Comparison of ENCODE assay signal across 21 mouse cellular contexts in genomic region chr8:123015074-123015473, GRCm38 (mm10). TPM values are rescaled to one million over a fixed set of nuclear protein-coding genes. Genes with fewer than 3 reads are reported as not detected.
A peak's percentile ranks its signal among the peaks of the same experiment; 100 is the strongest.
DNase-seq lines count a peak whose midpoint lies in the region; ATAC-seq and TF ChIP-seq lines count a peak whose summit lies in the region.
"Had no signal": no experiment of that assay in that cellular context is flagged by ENCODE, and none has a peak within 500 bp of the region (broad histone marks: within the 10 kb centered on the region; RNA-seq: fewer than 3 reads in every experiment).

No protein-coding gene starts in this region.

- H3K79me2 ChIP-seq in CH12.LX (replicated peaks; ENCODE audit: control insufficient read depth, extremely low read depth, insufficient read depth, poor library complexity, severe bottlenecking): peaks cover 95% of the 10 kb centered on the region

- peak; percentile 72 for ATAC-seq in inflammation-experienced regulatory T-cells, adult 6 months
- ATAC-seq: hindbrain, embryonic 16.5 days; lung, postnatal 0 days had no signal

- H3K4me1 ChIP-seq in CH12.LX (ENCODE audit: control insufficient read depth in 1 of 2, insufficient read depth in 2 of 2): peaks cover 7 to 69% of the 10 kb centered on the region in 2 experiments; a peak in 3 of 4 replicates

- peaks cover 19 to 71% of the 10 kb centered on the region in 2 experiments for H3K36me3 ChIP-seq in CH12.LX (replicated peaks in 1 of 2; ENCODE audit: control insufficient read depth in 1 of 2, insufficient read depth in 1 of 2, low read length in 1 of 2)
- H3K36me3 ChIP-seq: heart, embryonic 12.5 days; midbrain, embryonic 12.5 days had no signal

- peak overlapping the region; percentile 36 for H3K27ac ChIP-seq in left cerebral cortex, adult 2 months
- H3K27ac ChIP-seq in CH12.LX (ENCODE audit: insufficient read depth, low read depth): no peak overlapping the region
- H3K27ac ChIP-seq: embryonic facial prominence, embryonic 13.5 days; forebrain, embryonic 12.5 days; hindbrain, embryonic 10.5 days; kidney, postnatal 0 days; midbrain, embryonic 12.5 days had no signal

- in situ Hi-C loops in CH12.LX (cut with MboI; ENCODE audit: low pct_ligation_motif_present, low pct_unique_long_range_greater_than_20kb, low sequenced_read_pairs): no loop called here

- H3K9me3 ChIP-seq in CH12.LX (replicated peaks; ENCODE audit: low read length): no peaks in the 10 kb centered on the region
- H3K9me3 ChIP-seq: embryonic facial prominence, embryonic 13.5 days; forebrain, embryonic 12.5 days; heart, embryonic 12.5 days; hindbrain, embryonic 10.5 days; midbrain, embryonic 12.5 days had no signal

- no peak overlapping the region for H3K4me3 ChIP-seq in left cerebral cortex, adult 2 months
- H3K4me3 ChIP-seq in CH12.LX (replicated peaks in 1 of 3; ENCODE audit: low read depth in 2 of 3, low read length in 2 of 3, poor library complexity in 1 of 3): no peak overlapping the region
- H3K4me3 ChIP-seq: embryonic facial prominence, embryonic 13.5 days; erythroblast, embryonic 14.5 days; forebrain, embryonic 12.5 days; heart, embryonic 12.5 days; hindbrain, embryonic 10.5 days; midbrain, embryonic 12.5 days had no signal

- no peak for TF ChIP-seq EP300 in CH12.LX (IDR thresholded peaks at IDR 0.05; ENCODE audit: low read length)

- TF ChIP-seq POLR2A in CH12.LX (IDR thresholded peaks at IDR 0.05; ENCODE audit: low read depth, low read length): no peak

- intact Hi-C loops in left cerebral cortex, adult 2 months (cut with DNase I): no loop called here
- intact Hi-C loops in left cerebral cortex, postnatal 36 days (cut with DNase I): no loop called here

- DNase-seq in left cerebral cortex, adult 2 months (ENCODE audit: extremely low spot score in 1 of 2, low spot score in 2 of 2): no peak
- DNase-seq in left cerebral cortex, postnatal 36 days (ENCODE audit: low spot score in 2 of 2): no peak
- peak; percentile 79 for DNase-seq in CD4-positive helper T cell, adult 2 months (ENCODE audit: low read depth, low spot score)
- DNase-seq in CH12.LX (ENCODE audit: extremely low read depth): no peak
- DNase-seq in kidney, adult 9 months: no peak
- DNase-seq in frontal cortex, postnatal 10 days (ENCODE audit: low spot score in 2 of 2): no peak
- DNase-seq: embryo, embryonic 11 days; heart, postnatal 10 days; kidney, adult 18-20 months; liver; thymus, postnatal 36 days had no signal

- TF ChIP-seq CTCF in left cerebral cortex, adult 2 months (IDR thresholded peaks at IDR 0.05): no peak
- no peak for TF ChIP-seq CTCF in CH12.LX (conservative IDR thresholded peaks at IDR 0.05 in 1 of 2, IDR thresholded peaks at IDR 0.05 in 1 of 2; ENCODE audit: low read depth in 2 of 2, low read length in 2 of 2)

- dilution Hi-C loops in CH12.LX (cut with MboI; ENCODE audit: extremely low pct_ligation_motif_present, extremely low pct_unique_long_range_greater_than_20kb, low sequenced_read_pairs): no loop called here

- H3K9ac ChIP-seq in CH12.LX (ENCODE audit: insufficient read depth, low read depth): no peak overlapping the region
- H3K9ac ChIP-seq: embryonic facial prominence, embryonic 13.5 days; forebrain, embryonic 12.5 days; heart, embryonic 12.5 days; midbrain, embryonic 12.5 days had no signal

- TF ChIP-seq RAD21 in CH12.LX (IDR thresholded peaks at IDR 0.05; ENCODE audit: low read depth, low read length): no peak

- peak overlapping the region; percentile 54; the same call in 1 of the 2 replicates for H3K4me2 ChIP-seq in CH12.LX (ENCODE audit: insufficient read depth, low read depth, poor library complexity, severe bottlenecking)
- H3K4me2 ChIP-seq: embryonic facial prominence, embryonic 13.5 days; forebrain, embryonic 12.5 days; heart, embryonic 12.5 days; midbrain, embryonic 12.5 days had no signal

- no peaks in the 10 kb centered on the region for H3K27me3 ChIP-seq in CH12.LX (replicated peaks)
- H3K27me3 ChIP-seq: embryonic facial prominence, embryonic 13.5 days; forebrain, embryonic 12.5 days; heart, embryonic 12.5 days; midbrain, embryonic 12.5 days had no signal

TF ChIP-seq in CH12.LX, 34 proteins besides CTCF, POLR2A, EP300 and RAD21:
- TF ChIP-seq BHLHE40 (IDR thresholded peaks at IDR 0.05; ENCODE audit: low read depth, low read length): no peak
- no peak for TF ChIP-seq IRF4 (IDR thresholded peaks at IDR 0.05; ENCODE audit: low read depth, low read length)
- TF ChIP-seq MAZ (IDR thresholded peaks at IDR 0.05; ENCODE audit: low read depth, low read length): no peak
- TF ChIP-seq ETS1 (conservative IDR thresholded peaks at IDR 0.05; ENCODE audit: low read depth, low read length): no peak
- TF ChIP-seq NELFE (IDR thresholded peaks at IDR 0.05; ENCODE audit: low read depth, low read length): no peak
- no peak for TF ChIP-seq HCFC1 (IDR thresholded peaks at IDR 0.05; ENCODE audit: low read depth, low read length)
- no peak for TF ChIP-seq TBP (conservative IDR thresholded peaks at IDR 0.05; ENCODE audit: low read depth, low read length)

RNA-seq across cellular contexts. Expression of gene Ankrd11, which starts 27.0 kb away (rescaled TPM):
- total RNA-seq in left cerebral cortex, adult 2 months (2021): 100 to 1,000 TPM; 161 to 175 TPM
- total RNA-seq in left cerebral cortex, postnatal 36 days (2021): 100 to 1,000 TPM; 145 to 177 TPM
- 51.1 and 60.7 TPM in 2 replicates for total RNA-seq in CH12.LX (2012; rRNA removed)
- total RNA-seq in CH12.LX (2014; rRNA removed): 37.4 and 37.7 TPM in 2 replicates
- polyA plus RNA-seq in CH12.LX (2012; ENCODE audit: insufficient read length, low read depth): 74.1 and 74.9 TPM in 2 replicates
- 100 to 1,000 TPM in 1 of 3 experiments, 10 to 100 TPM in 2; 54.0 to 105 (median 84.1) TPM for polyA plus RNA-seq in inflammation-experienced regulatory T-cells, adult 6 months (2017; shearing (Covaris generic))

RNA-seq across cellular contexts. Expression of gene Spg7, which starts 47.7 kb away (rescaled TPM):
- 10 to 100 TPM; 66.2 to 68.8 TPM for total RNA-seq in left cerebral cortex, adult 2 months (2021)
- 10 to 100 TPM; 58.2 to 62.2 TPM for total RNA-seq in left cerebral cortex, postnatal 36 days (2021)
- total RNA-seq in CH12.LX (2012; rRNA removed) (32.8 and 35.2 TPM in 2 replicates), CH12.LX (2014; rRNA removed) (20.8 and 21.2 TPM in 2 replicates)
- 26.1 and 35.8 TPM in 2 replicates for polyA plus RNA-seq in CH12.LX (2012; ENCODE audit: insufficient read length, low read depth)
- 10 to 100 TPM; 16.5 to 35.2 (median 19.0) TPM for polyA plus RNA-seq in inflammation-experienced regulatory T-cells, adult 6 months (2017; shearing (Covaris generic))
